8 mouse cellular contexts compared by ENCODE assay signal in genomic region chr6:93895721-93896120, GRCm38 (mm10).
"Had no signal": no experiment of that assay in that cellular context is flagged by ENCODE, and none has a peak within 500 bp of the region (broad histone marks: within the 10 kb centered on the region; RNA-seq: fewer than 3 reads in every experiment).

No protein-coding gene starts in this region.

- DNase-seq: kidney, adult 2 months; kidney, postnatal 25 days; layer of hippocampus, adult 9-11 months; liver; liver, postnatal 0 days; midbrain, embryonic 14.5 days; thymus, adult 18-20 months; thymus, postnatal 36 days had no signal
